Mouse (Mus musculus): ENCODE data around the gene Lrmda.

DNA sequence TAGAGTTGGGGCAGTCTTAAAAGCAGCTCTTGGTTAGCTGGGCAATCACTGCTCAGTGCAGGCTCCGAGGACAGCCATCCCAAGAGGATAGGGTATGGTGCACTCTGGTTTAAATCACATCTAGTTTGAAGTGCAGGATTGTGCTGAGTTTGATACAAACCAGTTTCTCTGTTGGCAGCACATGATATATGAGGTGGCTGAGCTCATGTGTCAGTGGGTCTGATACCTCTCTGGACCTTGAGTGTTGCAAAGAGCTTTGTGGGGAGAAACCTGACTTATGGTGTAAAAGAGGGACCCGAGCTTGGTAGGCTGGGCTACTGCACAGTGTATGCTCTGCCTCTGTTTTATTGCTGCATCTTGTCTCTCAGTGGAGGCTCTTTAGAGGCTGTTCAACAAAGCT, 49.7 kb downstream of the Lrmda start:
- TF ChIP-seq POLR2A (IDR thresholded peaks at IDR 0.05; ENCODE audit: extremely low read depth, insufficient read depth, low read length) (no peak), CTCF (IDR thresholded peaks at IDR 0.05; ENCODE audit: extremely low read depth, insufficient read depth, low read length) (no peak)
